ENCODE assay signal across 10 mouse cellular contexts in the genomic region with DNA sequence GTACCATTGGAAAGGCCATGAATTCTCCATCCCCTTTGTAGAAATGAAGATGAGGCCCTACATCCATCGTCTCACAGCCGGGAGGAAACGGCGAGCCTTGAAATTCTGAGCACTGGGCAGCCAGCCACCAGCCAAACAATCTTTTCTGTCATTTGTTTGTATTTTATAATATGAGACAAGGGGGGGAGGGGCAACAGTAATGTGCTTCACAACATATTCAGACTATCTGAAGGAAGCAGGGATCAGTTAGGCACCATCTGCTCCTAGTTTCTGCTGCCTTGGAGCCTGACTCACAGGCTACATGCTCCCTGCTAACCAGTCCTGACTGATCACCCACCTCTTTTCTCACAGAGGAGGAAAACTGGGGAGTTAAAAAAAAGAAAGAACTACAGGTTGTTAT.
DNase-seq lines count a peak whose midpoint lies in the region; ATAC-seq and TF ChIP-seq lines count a peak whose summit lies in the region.
"Had no signal": no experiment of that assay in that cellular context is flagged by ENCODE, and none has a peak within 500 bp of the region (broad histone marks: within the 10 kb centered on the region; RNA-seq: fewer than 3 reads in every experiment).

No protein-coding gene starts in this region.

- no peak overlapping the region for H3K4me3 ChIP-seq in heart, embryonic 12.5 days
- no peak overlapping the region for H3K4me3 ChIP-seq in liver, adult 2 months (ENCODE audit: insufficient read depth, low read depth, low read length)
- no peak overlapping the region for H3K4me3 ChIP-seq in liver, embryonic 12.5 days
- H3K4me3 ChIP-seq: erythroblast, embryonic 14.5 days; limb, embryonic 13.5 days had no signal

- ATAC-seq in heart, embryonic 12.5 days (ENCODE audit: insufficient number of reproducible peaks, low FRiP score) = no peak
- ATAC-seq in liver, embryonic 12.5 days = no peak

- TF ChIP-seq CTCF in liver, adult 2 months (IDR thresholded peaks at IDR 0.05; ENCODE audit: low read depth, low read length) = no peak

- H3K27ac ChIP-seq in heart, embryonic 12.5 days (ENCODE audit: poor library complexity, severe bottlenecking) = no peak overlapping the region
- H3K27ac ChIP-seq in liver, adult 2 months (replicated peaks; ENCODE audit: insufficient read depth, low read depth, low read length) = no peak overlapping the region
- no peak overlapping the region for H3K27ac ChIP-seq in liver, embryonic 12.5 days
- H3K27ac ChIP-seq: limb, embryonic 13.5 days had no signal

- no peak overlapping the region for H3K4me2 ChIP-seq in heart, embryonic 12.5 days
- no peak overlapping the region for H3K4me2 ChIP-seq in liver, embryonic 12.5 days
- H3K4me2 ChIP-seq: limb, embryonic 13.5 days had no signal

- TF ChIP-seq POLR2A in liver, adult 2 months (IDR thresholded peaks at IDR 0.05; ENCODE audit: extremely low read depth, insufficient read depth, low read length) = no peak

- peak; percentile 42 to 44 for DNase-seq in heart, postnatal 14 days
- peak; percentile 11 for DNase-seq in liver, adult 2 months (ENCODE audit: extremely low read depth, low read depth, low spot score)
- peak; percentile 27 to 42 for DNase-seq in kidney, postnatal 4 days
- DNase-seq in lung, postnatal 25 days (ENCODE audit: low spot score) = peak; percentile 66
- DNase-seq in testis, postnatal 10 days (ENCODE audit: low spot score) = no peak
- DNase-seq: cerebellum, adult 9-10 months had no signal

- H3K79me2 ChIP-seq in liver, adult 2 months (ENCODE audit: control insufficient read depth, insufficient read depth, low read length) = no peaks in the 10 kb centered on the region

- H3K9ac ChIP-seq in heart, embryonic 12.5 days = no peak overlapping the region
- H3K9ac ChIP-seq in liver, adult 2 months (ENCODE audit: low read depth, low read length) = no peak overlapping the region
- H3K9ac ChIP-seq in liver, embryonic 12.5 days = no peak overlapping the region
- H3K9ac ChIP-seq: limb, embryonic 13.5 days had no signal

- no peaks in the 10 kb centered on the region for H3K36me3 ChIP-seq in heart, embryonic 12.5 days
- no peaks in the 10 kb centered on the region for H3K36me3 ChIP-seq in liver, adult 2 months (ENCODE audit: control insufficient read depth, insufficient read depth, low read length)
- H3K36me3 ChIP-seq in liver, embryonic 12.5 days = no peaks in the 10 kb centered on the region
- H3K36me3 ChIP-seq: limb, embryonic 13.5 days had no signal

- no peaks in the 10 kb centered on the region for H3K9me3 ChIP-seq in heart, embryonic 12.5 days (replicated peaks)
- no peaks in the 10 kb centered on the region for H3K9me3 ChIP-seq in liver, embryonic 12.5 days (replicated peaks)
- H3K9me3 ChIP-seq: limb, embryonic 13.5 days had no signal

- WGBS in heart, embryonic 12.5 days = 87% methylated on average over 4 of the region's 4 CpGs
- 84% methylated on average over 4 of the region's 4 CpGs for WGBS in liver, adult 2 months
- 77% methylated on average over 4 of the region's 4 CpGs for WGBS in liver, embryonic 12.5 days (ENCODE audit: insufficient replicate concordance)

- H3K27me3 ChIP-seq in heart, embryonic 12.5 days (replicated peaks) = no peaks in the 10 kb centered on the region
- no peaks in the 10 kb centered on the region for H3K27me3 ChIP-seq in liver, adult 2 months (ENCODE audit: control insufficient read depth, insufficient read depth, low read length)
- H3K27me3 ChIP-seq in liver, embryonic 12.5 days (replicated peaks) = no peaks in the 10 kb centered on the region
- H3K27me3 ChIP-seq: limb, embryonic 13.5 days had no signal

- H3K4me1 ChIP-seq in heart, embryonic 12.5 days (replicated peaks) = no peaks in the 10 kb centered on the region
- no peaks in the 10 kb centered on the region for H3K4me1 ChIP-seq in liver, adult 2 months (ENCODE audit: control insufficient read depth, insufficient read depth, low read length)
- H3K4me1 ChIP-seq in liver, embryonic 12.5 days = no peaks in the 10 kb centered on the region
- H3K4me1 ChIP-seq: limb, embryonic 13.5 days had no signal

- intact Hi-C loops in heart, postnatal 14 days (cut with DNase I) = loop anchor here (5.0 kb wide), 1 partner anchor 118 kb away; a partner anchor contains a TSS
